Mouse (Mus musculus) G1E-ER4 (cell line): ENCODE data around the gene Nceh1. TPM values are rescaled to one million over a fixed set of nuclear protein-coding genes. Genes with fewer than 3 reads are reported as not detected.

Experiments used
- GATA1 ChIP-seq: IDR thresholded peaks from one replicate; pipeline ENCODE4 v1.8.0; 2012; ENCODE audit warnings: low read length, inconsistent platforms
- polyA plus RNA-seq: library from polyadenylated mRNA; stranded (reverse); fragments of >175 nt; gene quantifications from 2 replicates; pipeline ENCODE4 v1.2.3, GENCODE M21; 2012

Gene Nceh1
- polyA plus RNA-seq, 1 experiment: 4.9 TPM

DNA sequence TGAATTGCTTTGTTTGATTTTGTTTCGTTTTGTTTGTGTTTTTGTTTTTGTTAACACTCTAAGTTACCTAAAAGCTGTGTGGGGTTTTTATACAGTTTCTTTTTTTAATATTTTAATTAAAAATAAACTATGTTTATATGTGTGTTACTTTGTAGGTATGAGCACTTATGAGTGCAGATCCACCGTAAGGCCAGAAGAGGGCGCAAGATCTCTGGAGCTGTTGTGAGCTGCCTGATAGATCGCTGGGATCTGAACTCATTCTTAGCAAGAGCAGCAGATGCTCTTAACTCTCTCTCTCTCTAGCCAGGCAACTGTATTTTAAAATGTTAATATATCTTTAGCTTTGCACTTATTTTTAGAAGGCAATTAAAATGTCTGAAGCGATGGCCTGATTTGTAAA is 101.5 kb downstream of the Nceh1 start:
- no peak for TF ChIP-seq GATA1

- no peak for TF ChIP-seq GATA1
Observed at GRCm38 (mm10) chr3:27285072-27285471, 102.3 kb downstream of the Nceh1 start.

DNA sequence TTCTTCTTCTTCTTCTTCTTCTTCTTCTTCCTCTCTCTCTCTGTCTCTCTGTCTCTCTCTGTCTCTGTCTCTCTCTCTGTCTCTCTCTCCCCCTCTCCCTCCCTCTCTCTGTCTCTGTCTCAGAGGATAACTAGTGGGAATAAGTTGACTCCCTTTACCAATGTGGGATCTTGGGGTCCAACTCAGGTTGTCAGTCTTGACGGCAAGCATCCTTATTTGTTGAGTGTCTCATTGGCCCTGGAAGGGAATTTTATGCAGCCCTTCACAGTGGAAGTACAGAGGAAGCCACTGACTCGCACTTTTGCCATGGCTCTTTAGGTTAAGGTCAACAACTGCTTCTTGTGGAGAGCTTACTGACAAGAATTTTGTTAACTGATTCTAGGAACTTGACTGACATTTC is 105.5 kb downstream of the Nceh1 start:
- no peak for TF ChIP-seq GATA1

DNA sequence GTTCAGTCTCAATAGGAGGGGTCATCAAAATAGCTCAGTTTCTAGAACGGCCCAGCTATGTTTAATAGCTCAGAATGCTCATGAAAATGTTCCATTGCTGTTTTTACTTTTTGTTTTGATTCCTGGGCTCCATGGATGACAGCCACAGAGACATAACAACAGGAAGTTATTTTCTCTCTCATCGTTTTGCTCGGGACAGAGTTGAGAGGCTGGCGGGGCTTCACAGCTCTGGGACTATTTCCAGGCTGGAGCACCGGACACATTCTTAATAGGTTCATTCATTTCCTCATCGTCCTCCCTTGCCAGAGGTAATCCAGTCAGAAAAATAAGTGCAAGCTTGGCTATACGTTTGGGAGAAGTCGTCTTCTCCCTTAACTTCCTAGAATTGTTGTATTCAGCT is 106.1 kb downstream of the Nceh1 start:
- no peak for TF ChIP-seq GATA1

GRCm38 (mm10) chr3:27290285-27290684 is 107.5 kb downstream of the Nceh1 start:
- no peak for TF ChIP-seq GATA1

DNA sequence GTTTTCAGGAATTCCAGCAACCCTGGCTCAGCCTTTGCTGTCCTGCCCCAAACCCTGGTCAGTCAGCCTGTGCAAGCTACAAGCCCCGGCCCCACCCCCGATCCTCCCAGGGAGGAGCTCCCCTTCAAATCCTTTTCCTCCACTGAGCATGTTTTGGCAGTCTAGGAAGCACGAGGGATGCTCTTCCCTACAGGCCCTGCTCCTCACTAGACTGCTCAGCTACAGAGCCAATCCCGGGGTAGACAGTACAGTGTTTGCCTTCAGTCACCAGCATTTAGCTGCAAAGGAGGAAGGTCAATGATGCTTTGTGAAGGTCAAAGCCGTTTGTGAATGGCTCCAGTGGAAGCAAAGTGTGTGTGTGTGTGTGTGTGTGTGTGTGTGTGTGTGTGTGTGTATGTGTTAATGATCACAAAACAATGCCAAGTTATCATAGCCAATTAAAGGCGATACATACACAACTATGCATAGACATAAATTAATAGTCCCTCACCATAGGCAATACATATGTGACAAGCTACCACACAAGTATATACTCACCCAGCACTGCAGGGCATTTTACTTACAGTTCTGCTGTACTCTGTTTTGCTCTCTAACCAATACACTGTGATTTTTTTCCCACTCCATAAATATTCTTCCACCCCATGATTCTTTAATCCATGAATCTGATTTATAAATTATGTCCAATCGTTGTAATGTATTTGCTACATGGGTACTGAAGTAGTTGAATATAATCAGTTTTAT is 111.0 kb downstream of the Nceh1 start:
- no peak for TF ChIP-seq GATA1

GRCm38 (mm10) chr3:27300451-27300850 is 117.7 kb downstream of the Nceh1 start:
- TF ChIP-seq GATA1: no peak

GRCm38 (mm10) chr3:27302339-27303022 is 119.7 kb downstream of the Nceh1 start:
- no peak for TF ChIP-seq GATA1

GRCm38 (mm10) chr3:27306815-27307214 is 124.0 kb downstream of the Nceh1 start:
- TF ChIP-seq GATA1: no peak

DNA sequence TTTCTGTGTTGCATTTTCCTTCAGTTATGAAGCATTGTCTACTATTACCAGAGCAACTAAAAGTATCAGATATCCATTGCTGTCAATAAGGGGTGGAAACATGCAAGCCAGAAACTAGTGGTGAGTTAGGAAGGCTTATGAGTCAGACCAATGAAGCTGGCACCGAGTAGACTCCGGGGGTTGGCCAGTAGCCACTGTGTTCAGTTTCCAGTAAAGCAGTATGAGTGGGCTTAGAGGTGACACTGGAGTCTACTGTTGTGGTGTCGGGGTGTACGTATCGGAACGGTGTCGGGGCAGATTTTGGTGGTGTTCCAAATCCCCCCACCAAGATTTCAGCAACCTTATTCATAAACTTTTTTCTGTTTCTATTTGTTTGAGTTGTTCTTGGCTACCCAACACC is 128.2 kb downstream of the Nceh1 start:
- no peak for TF ChIP-seq GATA1

GRCm38 (mm10) chr3:27311475-27311874 is 128.7 kb downstream of the Nceh1 start:
- TF ChIP-seq GATA1: no peak

DNA sequence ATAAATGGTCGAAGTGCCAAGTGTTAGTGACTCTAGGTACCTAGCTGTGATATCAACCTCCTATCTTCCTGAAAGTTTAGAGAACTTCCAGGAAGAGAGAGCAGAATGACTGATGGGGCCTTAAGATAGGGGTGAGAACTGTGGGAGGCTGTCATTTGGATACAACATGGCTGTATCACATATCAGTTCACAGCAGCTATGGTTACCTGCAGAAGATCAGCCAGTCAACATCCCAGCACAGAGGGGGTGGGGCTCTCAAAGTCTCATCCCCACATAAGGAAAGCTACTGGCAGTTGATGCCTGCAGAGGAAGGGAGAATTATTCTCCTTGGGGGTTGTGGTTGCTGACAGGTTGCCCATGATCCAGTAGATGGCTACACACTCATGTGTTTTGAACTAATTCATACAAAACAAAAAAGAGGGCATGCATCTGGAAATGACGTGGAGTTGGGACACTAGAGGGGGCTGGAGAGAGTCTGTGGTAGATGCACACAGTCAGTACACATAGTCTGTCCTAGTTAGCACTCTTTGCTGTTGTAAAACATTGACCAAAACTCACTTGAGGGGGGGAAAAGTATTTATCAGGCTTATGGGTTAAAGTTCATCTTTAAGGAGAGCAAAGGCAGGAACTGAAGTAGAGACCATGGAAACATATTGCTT is 131.9 kb downstream of the Nceh1 start:
- TF ChIP-seq GATA1: no peak

DNA sequence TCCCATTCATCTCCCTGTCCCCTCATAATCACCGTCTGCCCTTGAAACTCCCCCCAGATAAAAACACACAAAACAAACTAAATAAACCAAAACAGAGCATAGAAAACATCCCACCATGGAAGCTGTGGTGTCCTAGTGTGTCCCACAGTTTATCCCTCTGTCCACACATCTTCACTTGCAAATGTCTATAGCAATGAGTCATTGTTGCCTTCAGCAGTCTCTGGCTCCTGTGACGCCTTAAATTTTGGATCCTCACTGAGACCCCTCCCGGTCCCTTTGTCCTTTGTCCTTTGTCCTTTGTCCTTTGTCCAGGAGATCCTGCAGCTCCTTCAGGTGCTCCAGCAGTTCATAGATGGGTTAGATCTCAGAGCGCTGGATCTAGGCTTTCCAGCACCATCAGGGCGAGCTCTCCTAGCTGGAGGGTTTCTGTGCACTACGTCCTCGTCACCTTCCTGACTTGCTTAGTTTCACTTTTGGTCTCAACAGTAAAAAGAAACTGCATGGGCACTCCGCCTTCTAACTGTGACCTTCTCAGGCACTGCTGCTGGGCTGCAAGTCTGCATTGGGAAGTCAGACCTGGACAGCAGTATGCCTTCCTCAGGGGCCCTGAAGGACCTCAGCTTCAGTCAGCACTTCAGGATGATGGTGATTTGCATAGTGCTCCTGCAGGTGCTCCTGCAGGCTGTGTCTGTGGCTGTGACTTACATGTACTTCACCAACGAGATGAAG is 134.0 kb downstream of the Nceh1 start, which contains the start of gene Tnfsf10:
Gene Tnfsf10 (plus strand): TSS at position 470 of the 729 bp plus-strand sequence.
- TF ChIP-seq GATA1: no peak

- no peak for TF ChIP-seq GATA1
Observed at GRCm38 (mm10) chr3:27317288-27318024, 134.7 kb downstream of the Nceh1 start.

DNA sequence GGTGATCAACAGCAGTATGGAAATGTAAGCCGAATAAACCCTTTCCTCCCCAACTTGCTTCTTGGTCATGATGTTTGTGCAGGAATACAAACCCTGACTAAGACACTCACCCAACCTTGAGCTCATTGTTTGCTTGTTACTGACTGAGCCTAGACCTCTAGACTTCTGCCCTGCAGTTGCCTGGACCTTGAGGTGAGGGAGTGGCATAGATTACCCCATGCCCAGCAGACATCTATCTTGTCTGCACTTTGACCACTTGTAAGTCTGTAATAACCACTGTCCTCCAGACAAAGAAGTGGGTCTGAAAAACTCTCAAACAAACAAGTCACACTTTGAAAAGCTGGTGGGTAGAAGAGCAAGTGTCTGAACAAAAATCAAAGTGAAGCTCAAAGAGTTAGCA is 136.9 kb downstream of the Nceh1 start:
- no peak for TF ChIP-seq GATA1
